Mouse (Mus musculus) left cerebral cortex, postnatal 25 days (tissue): ENCODE measurements around the gene Spry1. TPM values are rescaled to one million over a fixed set of nuclear protein-coding genes. Genes with fewer than 3 reads are reported as not detected.

Experiments
- DNase-seq, 2 experiments: peaks; one replicate each; pipeline ENCODE4 v3.0.0; 2022; ENCODE audit warnings: low spot score in 2 of 2, mixed read lengths in 1 of 2
- intact Hi-C: fragments of 180-260 bp; cut with DNase I; formaldehyde crosslinking; loops from one replicate; pipeline ENCODE4 v1.15.1; 2025
- total RNA-seq, 2 experiments: library from RNA; stranded (reverse); gene quantifications; 2 replicates each; pipeline ENCODE4 v1.2.3; 2021

The Spry1 gene
- total RNA-seq, 2 experiments from 2014 or later: 12.0 to 12.2 TPM

DNA sequence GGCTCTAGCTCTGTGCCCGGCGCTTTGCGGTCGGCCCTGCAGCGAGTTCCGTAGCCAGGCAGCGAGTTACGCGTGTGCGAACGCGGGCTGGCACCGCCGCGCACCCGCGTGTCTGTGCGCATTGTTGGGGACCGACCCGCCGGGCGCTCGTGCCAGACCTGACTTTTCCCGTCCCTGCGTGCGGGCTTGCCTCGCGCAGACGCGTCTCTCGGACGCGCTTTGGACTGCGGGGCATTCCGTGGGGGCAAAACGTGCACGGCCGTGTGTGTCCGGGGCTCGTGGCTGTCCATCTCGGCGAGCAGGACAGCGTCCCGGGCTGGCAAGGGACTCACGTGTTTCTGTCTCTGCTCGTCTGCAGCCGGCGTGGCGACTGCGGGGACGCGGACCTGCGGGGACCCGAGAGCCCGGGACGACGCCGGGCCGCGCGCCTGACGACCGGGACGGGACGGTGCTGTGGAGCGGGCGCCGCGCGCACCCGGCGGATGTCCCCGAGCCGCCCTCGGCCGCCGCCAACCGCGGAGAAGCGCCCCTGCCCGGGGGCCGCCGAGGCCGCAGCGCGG is 495 bp downstream of the Spry1 start:
- intact Hi-C loops: loop anchor here (1.0 to 5.0 kb wide), 4 partner anchors 47 to 257 kb away; no protein-coding TSS in a partner anchor
- DNase-seq: peak; percentile 50 to 64

- intact Hi-C loops: loop anchor here (1.0 to 5.0 kb wide), 4 partner anchors 46 to 256 kb away; no protein-coding TSS in a partner anchor
- DNase-seq: peak; percentile 65 to 70
Observed at GRCm38 (mm10) chr3:37640810-37641209, 1.1 kb downstream of the Spry1 start.

DNA sequence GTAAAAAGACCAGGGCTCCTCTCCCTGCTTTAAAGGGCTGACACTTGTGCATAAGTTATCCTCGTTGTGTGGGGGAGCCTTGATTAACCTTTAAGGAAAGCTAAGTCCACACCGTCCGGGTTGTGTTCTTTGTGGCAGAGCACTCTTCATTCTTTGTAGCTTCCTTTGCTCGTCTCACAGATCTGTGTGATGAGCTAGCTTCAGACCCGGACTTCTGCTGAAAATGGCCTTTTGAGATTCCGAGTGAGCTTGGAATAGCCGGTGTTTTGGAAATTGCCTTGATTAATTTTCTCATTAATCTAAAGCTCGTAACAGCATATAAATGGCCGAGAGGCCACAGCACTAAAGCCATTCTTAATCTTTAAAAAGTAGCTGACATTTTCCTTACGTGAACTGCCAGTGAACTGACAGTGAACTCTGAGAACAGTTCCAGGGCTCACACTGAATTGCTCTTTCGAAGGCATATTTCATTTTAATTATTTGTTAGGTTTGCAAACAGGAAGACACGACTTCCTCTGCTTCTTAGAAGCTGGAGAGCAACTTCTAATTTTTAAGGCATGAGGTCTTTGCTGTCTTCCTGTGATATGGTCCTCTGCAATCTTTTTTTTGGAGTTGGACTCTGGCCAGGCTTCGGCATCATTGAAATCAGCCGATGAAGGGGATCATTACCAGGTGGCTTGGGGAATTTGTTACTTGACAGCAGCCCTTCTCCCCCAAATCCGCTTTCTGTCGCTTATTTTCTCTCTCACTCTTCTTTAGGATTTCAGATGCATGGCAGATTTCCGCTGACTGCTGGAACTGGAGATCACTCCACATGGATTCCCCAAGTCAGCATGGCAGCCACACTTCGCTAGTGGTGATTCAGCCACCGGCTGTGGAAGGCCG is 2.3 kb downstream of the Spry1 start:
- DNase-seq: no peak
- intact Hi-C loops: loop anchor here (2.0 to 5.0 kb wide), 2 partner anchors 81 to 255 kb away; no protein-coding TSS in a partner anchor

- DNase-seq: no peak
- intact Hi-C loops: loop anchor here (5.0 kb wide), 1 partner anchor 255 kb away; no protein-coding TSS in a partner anchor
Observed at GRCm38 (mm10) chr3:37642681-37643214, 3.0 kb downstream of the Spry1 start.

GRCm38 (mm10) chr3:37643411-37643810 is 3.7 kb downstream of the Spry1 start:
- intact Hi-C loops: loop anchor here (5.0 kb wide), 1 partner anchor 254 kb away; no protein-coding TSS in a partner anchor
- DNase-seq: no peak

GRCm38 (mm10) chr3:37643903-37644302 is 4.2 kb downstream of the Spry1 start:
- intact Hi-C loops: loop anchor here (5.0 kb wide), 1 partner anchor 253 kb away; no protein-coding TSS in a partner anchor
- no peak for DNase-seq

GRCm38 (mm10) chr3:37645061-37645460 is 5.3 kb downstream of the Spry1 start:
- intact Hi-C loops: no loop called here
- no peak for DNase-seq

DNA sequence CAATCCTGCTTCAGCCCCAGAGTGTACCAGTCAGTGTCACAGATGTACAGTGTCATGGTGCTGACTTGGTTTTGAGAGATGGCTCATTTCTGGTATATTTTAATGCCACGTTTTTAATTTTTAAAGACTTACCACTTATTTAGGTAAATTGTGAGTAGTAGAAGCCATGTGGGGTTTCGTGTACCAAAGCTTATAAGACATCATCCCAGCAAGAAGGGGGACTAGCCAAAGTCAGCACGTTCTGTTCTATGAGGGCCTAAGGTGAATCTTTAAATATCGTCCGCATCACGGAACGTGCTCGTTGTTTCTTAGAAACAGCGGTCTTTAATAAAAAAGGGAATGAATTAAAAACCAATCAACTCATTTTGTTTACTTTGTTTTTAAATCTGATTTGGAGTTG is 6.5 kb downstream of the Spry1 start:
- intact Hi-C loops: no loop called here

GRCm38 (mm10) chr3:37647225-37647624 is 7.5 kb downstream of the Spry1 start:
- intact Hi-C loops: no loop called here

More for the DNA sequence above, 6.5 kb downstream of the Spry1 start:
- DNase-seq: no peak

GRCm38 (mm10) chr3:37648244-37648643 is 8.5 kb downstream of the Spry1 start:
- intact Hi-C loops: no loop called here
- no peak for DNase-seq

More at GRCm38 (mm10) chr3:37647225-37647624, 7.5 kb downstream of the Spry1 start:
- DNase-seq: no peak

DNA sequence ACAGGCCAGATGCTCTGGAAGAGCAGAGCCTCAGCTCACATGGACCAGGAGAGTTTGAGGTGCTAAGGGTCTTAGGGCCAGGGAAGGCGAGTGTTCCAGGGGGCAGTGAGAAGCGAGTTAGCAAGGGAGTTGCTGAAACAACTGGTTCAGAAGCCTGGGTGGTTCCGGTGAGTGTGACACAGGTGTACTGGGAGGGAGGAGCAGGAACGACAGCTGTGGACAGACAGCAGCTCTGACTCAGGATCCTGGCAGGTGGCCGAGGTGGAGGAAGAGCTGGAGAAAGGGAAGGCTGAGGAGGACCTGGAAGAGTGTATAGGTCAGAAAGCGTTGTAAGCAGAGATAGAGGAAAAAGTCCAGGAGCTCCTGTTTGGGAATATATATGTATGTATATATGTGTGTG is 9.5 kb downstream of the Spry1 start:
- no peak for DNase-seq
- intact Hi-C loops: no loop called here

GRCm38 (mm10) chr3:37652537-37652936 is 12.8 kb downstream of the Spry1 start:
- intact Hi-C loops: no loop called here
- DNase-seq: no peak

DNA sequence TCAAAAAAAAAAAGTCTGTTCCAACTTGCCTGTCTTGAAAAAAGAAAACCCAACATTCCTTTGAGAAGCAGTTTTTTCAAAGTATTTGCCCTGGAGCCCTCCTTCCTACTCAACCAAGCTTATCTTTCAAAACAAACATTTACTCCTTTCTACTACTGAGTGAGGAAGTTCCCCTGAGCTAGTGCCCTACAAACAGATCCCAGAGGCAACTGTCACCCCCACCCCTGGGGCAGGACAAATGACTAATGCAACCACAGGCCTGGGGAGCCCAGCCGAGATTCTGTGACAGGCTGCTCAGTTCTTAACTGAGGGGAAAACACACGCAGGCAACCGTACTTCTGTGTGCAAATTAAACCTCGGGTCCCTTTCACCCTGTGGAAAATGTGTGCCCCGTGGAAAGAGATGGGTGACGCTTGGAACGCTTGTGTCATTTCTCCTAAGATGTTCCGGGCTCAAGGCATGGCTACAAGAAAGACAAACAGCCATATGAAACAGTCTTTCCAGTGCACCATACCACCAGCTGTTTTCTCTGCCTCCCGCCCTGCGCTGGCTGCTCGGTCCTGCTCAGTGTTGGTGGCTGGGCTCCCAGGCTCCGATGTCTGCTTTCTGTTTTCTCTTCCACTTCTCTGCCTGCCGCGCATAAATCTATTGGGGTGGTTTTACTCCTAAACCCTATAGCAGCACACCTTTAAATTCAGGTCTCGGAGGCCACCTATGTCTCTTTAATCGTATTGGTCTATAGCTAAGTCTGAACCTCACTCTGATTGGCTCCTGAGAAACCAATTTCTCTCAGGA is 14.4 kb downstream of the Spry1 start:
- intact Hi-C loops: no loop called here
- no peak for DNase-seq

DNA sequence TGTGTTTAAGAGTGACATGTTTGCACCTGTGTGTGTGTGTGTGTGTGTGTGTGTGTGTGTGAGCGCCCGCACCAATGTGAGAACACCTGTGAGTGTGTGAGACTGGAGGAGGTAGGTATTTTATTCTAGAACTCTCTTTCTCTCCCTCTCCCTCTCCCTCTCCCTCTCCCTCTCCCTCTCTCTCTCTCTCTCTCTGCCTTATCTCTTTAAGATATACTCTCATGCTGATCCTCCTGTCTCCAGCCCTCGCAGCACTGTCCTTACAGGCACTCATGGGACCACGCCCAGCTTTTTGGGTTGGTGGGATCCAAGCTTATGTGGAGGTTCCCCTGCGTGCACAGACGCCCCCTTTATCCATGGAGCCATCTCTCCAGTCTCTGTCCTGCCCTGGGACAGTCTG is 15.0 kb downstream of the Spry1 start:
- no peak for DNase-seq
- intact Hi-C loops: no loop called here

GRCm38 (mm10) chr3:37655933-37656633 is 16.3 kb downstream of the Spry1 start:
- DNase-seq: no peak
- intact Hi-C loops: no loop called here

- DNase-seq: no peak
- intact Hi-C loops: no loop called here
Observed at GRCm38 (mm10) chr3:37657009-37657408, 17.3 kb downstream of the Spry1 start.

- DNase-seq: no peak
- intact Hi-C loops: no loop called here
Observed at GRCm38 (mm10) chr3:37658155-37658554, 18.4 kb downstream of the Spry1 start.

DNA sequence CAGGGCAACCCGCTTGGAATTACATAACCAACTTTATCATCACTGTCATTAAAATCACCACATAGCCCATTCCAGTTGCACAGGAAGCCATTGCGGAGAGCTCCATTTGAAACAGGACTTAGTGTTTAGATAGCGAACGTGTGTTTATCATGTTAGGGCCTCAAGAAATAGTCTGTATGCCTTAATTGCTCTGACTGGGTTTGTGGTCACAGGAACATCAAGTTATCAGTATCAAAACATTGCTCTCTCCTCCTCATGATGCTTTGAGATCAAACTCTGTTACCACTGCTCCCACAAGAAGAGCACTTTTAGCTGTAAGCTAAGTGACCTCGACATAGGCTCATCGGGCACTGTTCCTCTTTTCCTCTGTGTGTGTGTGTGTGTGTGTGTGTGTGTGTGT is 19.9 kb downstream of the Spry1 start:
- intact Hi-C loops: no loop called here

More for the DNA sequence above, 19.9 kb downstream of the Spry1 start:
- DNase-seq: no peak
